Mouse (Mus musculus): ENCODE measurements around the gene Foxp1. TPM values are rescaled to one million over a fixed set of nuclear protein-coding genes. Genes with fewer than 3 reads are reported as not detected.

Gene Foxp1
- polyA plus RNA-seq, 1 experiment from 2014 or later, result 65.4 TPM

DNA sequence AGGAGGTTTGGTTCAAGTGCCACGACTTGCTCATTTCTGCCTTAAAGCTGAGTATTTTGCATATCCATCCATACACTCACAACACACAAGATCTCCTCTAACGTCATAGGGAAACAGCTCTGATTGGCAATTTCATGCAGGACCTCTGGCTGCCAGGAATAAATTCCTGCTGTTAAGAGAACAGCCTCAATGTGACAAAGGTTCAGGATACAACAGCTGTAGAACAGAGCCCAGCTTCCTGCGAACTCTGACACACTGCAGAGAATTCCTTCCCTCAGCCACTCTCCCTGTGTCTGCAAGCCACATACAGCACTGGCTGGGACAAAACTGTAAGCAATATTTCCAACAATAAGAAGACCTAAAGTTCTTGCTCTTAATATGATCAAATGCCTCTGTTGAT, 207.8 kb downstream of the Foxp1 start:
- 50% methylated on average over 3 of the region's 3 CpGs for WGBS
- no peak for ATAC-seq (ENCODE audit: insufficient number of reproducible peaks, low FRiP score, low TSS enrichment, low read depth)

DNA sequence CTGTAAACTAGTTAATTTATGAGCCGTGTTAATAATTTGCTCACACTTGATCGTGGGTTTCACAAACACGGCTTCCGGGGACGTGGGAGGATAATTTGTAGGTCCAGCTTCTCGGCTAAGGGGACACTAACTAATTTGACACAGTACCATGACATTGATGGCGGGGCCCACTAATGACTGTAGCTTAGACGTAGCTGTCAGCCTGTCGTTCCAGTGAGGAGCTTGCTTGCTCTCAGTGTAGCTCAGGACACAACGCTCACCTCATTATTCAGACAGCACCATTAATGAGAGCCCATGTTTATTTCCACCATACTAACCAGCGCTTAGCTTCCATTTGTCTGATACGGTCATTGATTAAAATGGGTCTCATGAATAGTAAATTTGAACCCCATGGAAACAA, 212.0 kb downstream of the Foxp1 start:
- DNase-seq (ENCODE audit: low spot score) (no peak), ATAC-seq (ENCODE audit: insufficient number of reproducible peaks, low FRiP score, low TSS enrichment, low read depth) (no peak)
- Histone ChIP-seq H3K27ac (replicated peaks; ENCODE audit: low read depth, low read length) (no peak overlapping the region), H3K4me2 (ENCODE audit: low read depth, severe bottlenecking) (no peak overlapping the region), H3K4me1 (ENCODE audit: control insufficient read depth, insufficient read depth, low read length) (no peaks in the 10 kb centered on the region), H3K36me3 (ENCODE audit: control insufficient read depth, insufficient read depth, low read length) (no peaks in the 10 kb centered on the region), H3K4me3 (ENCODE audit: low read depth, low read length) (no peak overlapping the region), H3K9ac (ENCODE audit: low read length) (no peak overlapping the region), H3K9me3 (ENCODE audit: control insufficient read depth, low read length) (no peaks in the 10 kb centered on the region), H3K27me3 (ENCODE audit: control insufficient read depth, insufficient read depth, low read length) (no peaks in the 10 kb centered on the region)
- WGBS, result 53% methylated on average over 12 of the region's 12 CpGs

More for the DNA sequence above, 207.8 kb downstream of the Foxp1 start:
- Histone ChIP-seq H3K9ac (ENCODE audit: low read length) (no peak overlapping the region), H3K27ac (replicated peaks; ENCODE audit: low read depth, low read length) (no peak overlapping the region), H3K9me3 (ENCODE audit: control insufficient read depth, low read length) (no peaks in the 10 kb centered on the region), H3K4me2 (ENCODE audit: low read depth, severe bottlenecking) (no peak overlapping the region), H3K4me3 (ENCODE audit: low read depth, low read length) (no peak overlapping the region), H3K36me3 (ENCODE audit: control insufficient read depth, insufficient read depth, low read length) (no peaks in the 10 kb centered on the region), H3K4me1 (ENCODE audit: control insufficient read depth, insufficient read depth, low read length) (0 out of 2 replicates have a peak, but pooled peaks cover 2% of the 10 kb centered on the region), H3K27me3 (ENCODE audit: control insufficient read depth, insufficient read depth, low read length) (no peaks in the 10 kb centered on the region)
- no peak for DNase-seq (ENCODE audit: low spot score)

DNA sequence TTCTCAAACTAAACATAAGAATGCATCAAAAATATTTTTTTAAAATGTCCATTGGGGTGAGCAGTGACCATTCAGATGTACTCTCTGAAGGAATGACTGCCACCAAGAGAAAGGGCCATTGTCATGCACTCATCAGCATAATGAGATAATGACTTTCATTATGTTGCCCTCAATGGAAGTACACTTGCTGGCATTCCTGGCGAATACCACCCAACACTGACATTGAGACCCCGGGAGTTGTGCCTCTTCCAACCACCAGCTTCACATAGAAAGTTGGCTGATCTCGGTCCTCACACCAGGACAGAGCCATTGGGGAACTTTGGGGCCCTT, 212.4 kb downstream of the Foxp1 start:
- Histone ChIP-seq H3K9me3 (ENCODE audit: control insufficient read depth, low read length) (no peaks in the 10 kb centered on the region), H3K4me1 (ENCODE audit: control insufficient read depth, insufficient read depth, low read length) (no peaks in the 10 kb centered on the region), H3K4me2 (ENCODE audit: low read depth, severe bottlenecking) (no peak overlapping the region), H3K27me3 (ENCODE audit: control insufficient read depth, insufficient read depth, low read length) (no peaks in the 10 kb centered on the region), H3K27ac (replicated peaks; ENCODE audit: low read depth, low read length) (no peak overlapping the region), H3K36me3 (ENCODE audit: control insufficient read depth, insufficient read depth, low read length) (no peaks in the 10 kb centered on the region), H3K4me3 (ENCODE audit: low read depth, low read length) (no peak overlapping the region), H3K9ac (ENCODE audit: low read length) (no peak overlapping the region)
- DNase-seq (ENCODE audit: low spot score) (no peak), ATAC-seq (ENCODE audit: insufficient number of reproducible peaks, low FRiP score, low TSS enrichment, low read depth) (no peak)
- WGBS, result 67% methylated on average over 3 of the region's 3 CpGs

DNA sequence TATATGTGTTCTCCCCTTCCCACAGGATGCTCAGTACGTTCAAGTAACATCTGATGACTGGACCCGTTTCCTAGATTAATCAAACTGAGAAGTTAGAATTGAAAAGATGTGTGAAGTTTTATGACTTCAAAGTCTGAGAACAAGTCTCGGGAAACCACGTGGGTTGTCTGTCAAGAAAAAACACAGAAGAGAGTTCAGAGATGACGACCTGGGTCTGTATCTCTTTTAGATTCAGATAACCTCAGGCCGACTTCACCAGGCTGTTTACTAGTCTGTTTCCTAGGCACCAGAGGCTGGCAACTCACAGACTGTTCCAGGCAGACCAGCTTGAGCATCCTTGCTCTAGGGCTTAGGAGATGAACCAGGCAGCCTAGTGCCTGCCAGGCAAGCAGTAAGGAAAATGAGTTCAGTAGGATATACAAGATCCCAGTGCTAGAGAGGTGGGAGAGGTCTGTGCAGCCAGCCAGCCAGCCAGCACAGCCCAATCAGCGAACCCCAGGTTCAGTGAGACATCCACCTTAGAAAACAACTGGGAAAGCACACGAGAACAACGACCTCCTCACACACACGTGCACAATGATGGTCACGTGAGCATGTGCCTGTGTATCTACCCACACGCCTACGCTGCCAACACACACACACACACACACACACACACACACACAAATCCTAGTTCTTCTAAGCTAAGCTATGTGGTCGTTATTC, 212.9 kb downstream of the Foxp1 start:
- no peak for ATAC-seq (ENCODE audit: insufficient number of reproducible peaks, low FRiP score, low TSS enrichment, low read depth)
- H3K9me3 ChIP-seq (ENCODE audit: control insufficient read depth, low read length), result no peaks in the 10 kb centered on the region
- no peaks in the 10 kb centered on the region for H3K27me3 ChIP-seq (ENCODE audit: control insufficient read depth, insufficient read depth, low read length)
- DNase-seq (ENCODE audit: low spot score), result no peak
- H3K9ac ChIP-seq (ENCODE audit: low read length), result no peak overlapping the region
- H3K4me1 ChIP-seq (ENCODE audit: control insufficient read depth, insufficient read depth, low read length), result no peaks in the 10 kb centered on the region
- H3K4me3 ChIP-seq (ENCODE audit: low read depth, low read length), result no peak overlapping the region
- no peak overlapping the region for H3K27ac ChIP-seq (replicated peaks; ENCODE audit: low read depth, low read length)
- no peaks in the 10 kb centered on the region for H3K36me3 ChIP-seq (ENCODE audit: control insufficient read depth, insufficient read depth, low read length)
- 79% methylated on average over 14 of the region's 14 CpGs for WGBS
- no peak overlapping the region for H3K4me2 ChIP-seq (ENCODE audit: low read depth, severe bottlenecking)

DNA sequence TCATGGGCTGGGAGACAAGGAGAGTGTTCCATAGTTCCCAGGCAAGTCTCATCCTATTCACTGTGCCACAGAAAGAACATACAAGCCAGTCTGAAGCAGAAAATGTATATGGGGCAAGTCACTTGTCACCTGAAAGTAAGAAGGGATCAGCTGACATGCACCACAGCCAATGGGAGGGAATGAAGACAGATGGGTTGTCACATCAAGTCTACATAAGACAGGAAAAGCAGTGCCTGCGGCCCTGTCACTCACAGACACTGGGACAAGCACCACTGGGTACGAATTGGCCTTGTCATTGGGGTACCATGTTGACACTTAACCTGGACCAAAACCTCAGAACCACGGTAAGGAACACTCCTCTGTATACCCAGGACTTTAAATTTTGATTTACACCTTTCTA, 216.8 kb downstream of the Foxp1 start:
- no peak overlapping the region for H3K27ac ChIP-seq (replicated peaks; ENCODE audit: low read depth, low read length)
- no peak overlapping the region for H3K9ac ChIP-seq (ENCODE audit: low read length)
- no peaks in the 10 kb centered on the region for H3K36me3 ChIP-seq (ENCODE audit: control insufficient read depth, insufficient read depth, low read length)
- no peaks in the 10 kb centered on the region for H3K27me3 ChIP-seq (ENCODE audit: control insufficient read depth, insufficient read depth, low read length)
- H3K4me3 ChIP-seq (ENCODE audit: low read depth, low read length), result no peak overlapping the region
- no peak for DNase-seq (ENCODE audit: low spot score)
- H3K9me3 ChIP-seq (ENCODE audit: control insufficient read depth, low read length), result no peaks in the 10 kb centered on the region
- WGBS, result 84% methylated on average over 3 of the region's 3 CpGs
- ATAC-seq (ENCODE audit: insufficient number of reproducible peaks, low FRiP score, low TSS enrichment, low read depth), result no peak
- H3K4me2 ChIP-seq (ENCODE audit: low read depth, severe bottlenecking), result no peak overlapping the region
- no peaks in the 10 kb centered on the region for H3K4me1 ChIP-seq (ENCODE audit: control insufficient read depth, insufficient read depth, low read length)

DNA sequence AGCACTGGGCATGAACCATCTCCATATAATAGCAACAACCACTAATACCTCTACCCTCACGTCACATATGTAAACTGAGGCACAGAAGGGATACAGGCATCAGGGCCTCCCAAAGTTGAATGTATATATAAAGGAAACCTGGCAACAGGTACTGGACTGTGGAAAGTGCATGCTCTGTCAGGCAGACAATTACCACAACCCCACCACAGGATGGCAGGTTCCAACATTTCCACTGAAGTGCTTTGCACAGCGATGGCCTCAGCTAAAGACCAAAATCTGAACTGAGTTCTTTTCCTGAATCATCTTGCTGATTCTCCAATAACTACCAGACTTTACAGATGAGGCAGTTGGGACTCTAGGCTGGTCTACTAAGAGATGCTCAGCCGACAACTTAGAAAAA, 217.3 kb downstream of the Foxp1 start:
- ATAC-seq (ENCODE audit: insufficient number of reproducible peaks, low FRiP score, low TSS enrichment, low read depth) (no peak), DNase-seq (ENCODE audit: low spot score) (no peak)
- Histone ChIP-seq H3K9ac (ENCODE audit: low read length) (no peak overlapping the region), H3K4me1 (ENCODE audit: control insufficient read depth, insufficient read depth, low read length) (no peaks in the 10 kb centered on the region), H3K4me3 (ENCODE audit: low read depth, low read length) (no peak overlapping the region), H3K9me3 (ENCODE audit: control insufficient read depth, low read length) (no peaks in the 10 kb centered on the region), H3K27me3 (ENCODE audit: control insufficient read depth, insufficient read depth, low read length) (no peaks in the 10 kb centered on the region), H3K36me3 (ENCODE audit: control insufficient read depth, insufficient read depth, low read length) (no peaks in the 10 kb centered on the region), H3K27ac (replicated peaks; ENCODE audit: low read depth, low read length) (no peak overlapping the region), H3K4me2 (ENCODE audit: low read depth, severe bottlenecking) (no peak overlapping the region)
- 89% methylated on average over 3 of the region's 3 CpGs for WGBS

DNA sequence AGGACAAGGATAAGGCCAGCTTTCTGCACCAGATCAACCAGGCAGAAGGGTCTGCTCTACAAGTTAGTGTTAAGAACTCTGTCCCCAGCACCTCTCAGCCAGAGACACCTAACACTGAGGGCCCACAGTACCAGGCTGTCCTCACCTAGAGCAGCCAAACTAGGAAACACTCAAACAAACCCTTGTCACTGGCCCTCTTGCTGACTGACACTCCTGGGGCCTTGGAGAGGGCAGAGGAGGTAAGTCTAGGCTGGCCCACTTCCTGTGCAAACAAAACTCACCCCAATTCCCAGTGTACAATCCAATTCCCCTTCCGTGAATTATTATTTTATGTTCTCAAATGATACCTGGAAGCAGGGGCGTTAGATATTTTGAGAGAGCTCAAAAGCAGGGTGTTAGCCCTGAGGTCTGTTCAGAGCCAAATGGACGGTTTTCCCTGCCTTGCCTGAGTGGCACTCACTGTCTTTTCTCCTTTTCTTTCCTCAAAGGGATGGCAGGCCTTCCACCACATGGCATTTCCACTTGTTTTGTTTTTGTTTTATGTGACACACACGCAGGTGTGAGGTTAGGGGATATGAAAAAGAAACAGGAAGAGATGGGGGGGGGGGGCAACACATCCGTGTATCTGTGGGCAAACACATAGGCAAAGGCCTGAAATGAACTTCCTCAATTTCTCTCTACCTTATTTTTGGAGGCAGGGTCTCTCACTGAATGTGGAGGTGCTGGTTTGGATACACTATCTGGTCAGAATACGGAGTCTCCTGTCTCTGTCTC, 219.7 kb downstream of the Foxp1 start:
- no peaks in the 10 kb centered on the region for H3K9me3 ChIP-seq (ENCODE audit: control insufficient read depth, low read length)
- H3K4me2 ChIP-seq (ENCODE audit: low read depth, severe bottlenecking), result no peak overlapping the region
- H3K27me3 ChIP-seq (ENCODE audit: control insufficient read depth, insufficient read depth, low read length), result no peaks in the 10 kb centered on the region
- WGBS, result 86% methylated on average over 6 of the region's 6 CpGs
- H3K9ac ChIP-seq (ENCODE audit: low read length), result no peak overlapping the region
- DNase-seq (ENCODE audit: low spot score) (no peak), ATAC-seq (ENCODE audit: insufficient number of reproducible peaks, low FRiP score, low TSS enrichment, low read depth) (no peak)
- H3K4me1 ChIP-seq (ENCODE audit: control insufficient read depth, insufficient read depth, low read length), result no peaks in the 10 kb centered on the region
- H3K4me3 ChIP-seq (ENCODE audit: low read depth, low read length), result no peak overlapping the region
- no peaks in the 10 kb centered on the region for H3K36me3 ChIP-seq (ENCODE audit: control insufficient read depth, insufficient read depth, low read length)
- H3K27ac ChIP-seq (replicated peaks; ENCODE audit: low read depth, low read length), result no peak overlapping the region

DNA sequence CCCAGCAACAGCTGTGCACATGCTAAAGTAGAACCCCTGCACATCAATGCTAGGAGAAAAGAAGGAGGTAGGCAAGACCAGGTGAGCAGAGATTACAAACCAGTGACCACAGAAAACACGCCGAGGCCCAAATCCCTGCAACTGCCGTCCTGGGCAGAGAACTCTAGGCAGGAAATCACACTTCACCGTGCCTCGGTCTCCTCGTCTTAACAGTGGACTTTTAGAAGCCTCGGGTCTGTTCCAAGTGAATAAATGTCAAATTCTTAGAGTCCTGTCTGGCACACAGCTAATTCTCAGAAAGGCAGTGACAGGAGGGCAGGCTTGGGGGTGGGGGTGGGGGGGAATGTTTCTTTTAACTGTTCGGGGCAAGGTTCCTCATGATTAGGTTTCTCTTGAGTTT, 220.6 kb downstream of the Foxp1 start:
- Histone ChIP-seq H3K27me3 (ENCODE audit: control insufficient read depth, insufficient read depth, low read length) (no peaks in the 10 kb centered on the region), H3K4me1 (ENCODE audit: control insufficient read depth, insufficient read depth, low read length) (no peaks in the 10 kb centered on the region), H3K4me2 (ENCODE audit: low read depth, severe bottlenecking) (no peak overlapping the region), H3K4me3 (ENCODE audit: low read depth, low read length) (no peak overlapping the region), H3K36me3 (ENCODE audit: control insufficient read depth, insufficient read depth, low read length) (no peaks in the 10 kb centered on the region), H3K27ac (replicated peaks; ENCODE audit: low read depth, low read length) (no peak overlapping the region), H3K9me3 (ENCODE audit: control insufficient read depth, low read length) (no peaks in the 10 kb centered on the region), H3K9ac (ENCODE audit: low read length) (no peak overlapping the region)
- WGBS, result 73% methylated on average over 8 of the region's 8 CpGs
- ATAC-seq (ENCODE audit: insufficient number of reproducible peaks, low FRiP score, low TSS enrichment, low read depth) (no peak), DNase-seq (ENCODE audit: low spot score) (no peak)

Measured in limb, embryonic 11.5 days (tissue).